Mouse (Mus musculus) embryonic fibroblast, embryonic 13.5 days (primary cell): Measurements from ENCODE around the gene Rpap1. TPM values are rescaled to one million over a fixed set of nuclear protein-coding genes. Genes with fewer than 3 reads are reported as not detected.

ENCODE experiments used
- H3K27ac ChIP-seq: 2 replicates; pipeline ENCODE4 v1.5.1; 2012; ENCODE audit warnings: low read length, control low read depth, inconsistent platforms; ENCODE audit not compliant: insufficient read depth
- H3K4me1 ChIP-seq: 2 replicates; pipeline ENCODE4 v1.6.1; 2011; ENCODE audit warnings: low read length; ENCODE audit not compliant: control insufficient read depth, insufficient read depth
- H3K4me3 ChIP-seq: 2 replicates; pipeline ENCODE4 v1.5.1; 2011; ENCODE audit warnings: mild to moderate bottlenecking, control low read depth, low read length; ENCODE audit not compliant: insufficient read depth
- CTCF ChIP-seq: IDR thresholded peaks from 2 replicates; pipeline ENCODE4 v1.5.1; 2011; ENCODE audit warnings: mild to moderate bottlenecking, control low read depth, low read length, moderate library complexity, borderline replicate concordance; ENCODE audit not compliant: insufficient read depth
- POLR2A ChIP-seq: IDR thresholded peaks from 2 replicates; pipeline ENCODE4 v1.6.1; 2011; ENCODE audit warnings: low read depth, mild to moderate bottlenecking, control low read depth, low read length, moderate library complexity
- polyA plus RNA-seq: library from polyadenylated mRNA; stranded (reverse); fragments of >200 nt; gene quantifications from 2 replicates; pipeline ENCODE4 v1.2.4, GENCODE M21; 2011; ENCODE audit warnings: low read depth; ENCODE audit not compliant: missing spikeins, insufficient read length

The Rpap1 gene
- polyA plus RNA-seq, 1 experiment: 12.2 TPM

DNA sequence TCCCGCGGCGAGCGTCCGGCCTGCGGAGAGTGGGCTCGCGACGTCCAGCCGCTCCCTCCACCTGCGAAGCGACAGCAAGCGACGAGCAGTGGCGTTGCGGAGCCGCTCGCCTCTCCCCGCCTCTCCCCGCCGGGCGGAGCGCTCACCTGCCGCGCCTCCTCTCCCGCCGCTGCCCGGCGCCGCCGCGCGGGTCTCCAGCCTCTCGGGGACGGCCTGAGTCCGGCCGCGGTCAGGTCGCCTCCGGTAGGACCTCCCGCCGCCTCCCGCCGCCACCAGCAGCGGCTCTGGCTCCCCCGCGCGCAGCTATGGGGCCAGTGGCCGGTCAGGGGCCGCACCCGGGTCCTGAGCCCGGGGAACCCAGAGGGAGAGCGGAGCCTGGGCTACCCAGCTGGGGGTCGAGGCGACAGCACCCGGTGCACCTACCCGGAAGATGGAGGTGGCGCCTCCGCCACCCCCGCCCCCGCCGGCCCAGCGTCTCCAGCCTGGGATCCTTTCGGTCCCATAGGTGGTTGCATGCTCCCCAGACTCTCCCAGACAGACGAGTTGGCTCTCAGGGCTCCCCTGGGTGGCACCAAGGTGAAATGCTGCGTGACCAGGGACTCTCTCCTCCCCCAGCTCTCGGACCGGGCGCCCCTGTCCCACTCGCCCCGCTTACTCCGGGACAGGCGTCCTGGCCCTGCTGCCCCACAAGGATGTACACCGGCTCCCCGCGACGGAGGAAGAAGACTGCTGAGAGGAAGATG is 29.1 kb downstream of the Rpap1 start:
- H3K4me1 ChIP-seq: no peaks in the 10 kb centered on the region
- H3K27ac ChIP-seq: no peak overlapping the region
- H3K4me3 ChIP-seq: peak overlapping the region; percentile 34

DNA sequence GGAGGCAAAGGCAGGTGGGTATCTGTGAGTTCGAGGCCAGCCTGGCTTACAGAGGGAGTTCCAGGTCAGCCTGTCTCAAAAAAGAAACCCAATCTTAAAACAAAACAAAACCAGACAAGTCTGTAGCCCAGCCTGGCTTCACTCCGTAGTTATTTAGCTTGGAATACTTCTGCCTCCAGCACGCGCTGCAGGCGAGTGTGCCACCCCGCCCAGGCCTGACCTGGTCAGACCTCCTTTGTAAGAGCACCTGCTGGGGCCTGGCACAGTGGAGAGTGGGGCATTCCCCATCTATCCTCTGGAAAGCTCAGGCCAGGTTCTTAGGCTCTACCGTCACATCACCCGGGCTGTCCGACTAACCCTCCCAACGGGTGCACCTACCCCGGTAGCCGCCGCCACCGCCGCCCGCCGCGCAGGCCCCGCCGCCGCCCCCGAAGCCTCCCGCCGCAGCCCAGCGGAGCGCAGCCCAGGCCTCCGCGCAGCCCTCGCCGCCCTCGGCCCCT is 29.7 kb downstream of the Rpap1 start:
- peak overlapping the region; percentile 34 for H3K4me3 ChIP-seq
- no peak overlapping the region for H3K27ac ChIP-seq
- no peaks in the 10 kb centered on the region for H3K4me1 ChIP-seq
- TF ChIP-seq POLR2A (no peak), CTCF (no peak)

More for the DNA sequence above, 29.1 kb downstream of the Rpap1 start:
- TF ChIP-seq CTCF: no peak
- no peak for TF ChIP-seq POLR2A

DNA sequence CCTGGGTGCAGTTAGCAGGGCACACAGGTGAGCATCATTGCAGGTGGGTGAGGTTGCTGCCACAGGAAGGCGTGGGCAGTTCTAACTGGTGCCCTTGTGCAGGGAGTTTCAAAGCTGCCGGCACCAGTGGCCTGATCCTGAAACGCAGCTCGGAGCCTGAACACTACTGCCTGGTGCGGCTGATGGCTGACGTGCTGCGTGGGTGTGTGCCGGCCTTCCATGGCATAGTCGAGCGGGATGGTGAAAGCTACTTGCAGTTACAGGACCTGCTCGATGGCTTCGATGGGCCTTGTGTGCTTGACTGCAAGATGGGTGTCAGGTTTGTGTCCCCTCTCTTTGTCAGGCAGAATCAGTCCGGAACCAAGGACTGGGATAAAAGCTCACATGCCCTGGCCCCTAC is 38.1 kb downstream of the Rpap1 start:
- Histone ChIP-seq H3K4me3 (no peak overlapping the region), H3K27ac (no peak overlapping the region), H3K4me1 (no peaks in the 10 kb centered on the region)
- TF ChIP-seq POLR2A (no peak), CTCF (no peak)

DNA sequence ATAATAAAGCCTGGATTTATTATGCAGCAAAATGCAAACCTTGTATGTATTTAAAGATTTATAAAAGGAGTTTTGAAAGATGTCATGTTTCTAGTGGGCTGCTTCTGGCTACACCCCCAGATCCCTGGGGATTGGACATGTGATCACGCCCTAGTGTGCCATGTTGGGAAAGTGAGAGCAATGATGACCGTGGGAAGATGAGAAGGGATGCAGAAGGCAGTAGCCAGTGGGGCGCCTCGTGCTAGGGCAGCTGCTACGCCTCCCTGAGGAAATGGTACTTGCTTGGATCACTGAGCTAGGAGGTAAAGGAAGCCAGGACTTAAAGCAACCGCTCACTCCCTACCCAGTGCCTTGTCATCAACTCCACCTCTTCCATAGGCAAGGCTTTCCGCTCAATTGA is 39.8 kb downstream of the Rpap1 start:
- TF ChIP-seq CTCF: no peak
- TF ChIP-seq POLR2A: no peak
- Histone ChIP-seq H3K27ac (no peak overlapping the region), H3K4me3 (no peak overlapping the region), H3K4me1 (no peaks in the 10 kb centered on the region)

DNA sequence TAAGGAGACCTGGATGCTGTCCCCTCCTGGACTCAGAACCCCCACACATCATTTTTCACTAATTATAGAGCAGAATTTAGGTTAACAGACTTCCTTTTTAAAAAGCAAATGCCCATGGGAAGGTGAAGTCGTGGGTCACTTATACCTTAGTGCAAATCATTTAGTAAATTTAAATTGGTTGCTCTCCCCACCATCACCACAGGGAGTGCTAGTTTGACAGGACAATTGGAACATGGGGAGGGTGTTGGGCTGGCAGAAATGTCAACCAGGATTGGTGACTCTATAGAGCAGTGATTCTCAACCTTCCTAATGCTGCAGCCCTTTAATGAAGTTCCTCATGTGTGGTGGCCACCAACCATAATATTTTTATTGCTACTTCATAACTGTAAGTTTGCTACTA is 42.1 kb downstream of the Rpap1 start:
- Histone ChIP-seq H3K4me1 (no peaks in the 10 kb centered on the region), H3K4me3 (no peak overlapping the region), H3K27ac (no peak overlapping the region)
- TF ChIP-seq POLR2A (no peak), CTCF (no peak)

DNA sequence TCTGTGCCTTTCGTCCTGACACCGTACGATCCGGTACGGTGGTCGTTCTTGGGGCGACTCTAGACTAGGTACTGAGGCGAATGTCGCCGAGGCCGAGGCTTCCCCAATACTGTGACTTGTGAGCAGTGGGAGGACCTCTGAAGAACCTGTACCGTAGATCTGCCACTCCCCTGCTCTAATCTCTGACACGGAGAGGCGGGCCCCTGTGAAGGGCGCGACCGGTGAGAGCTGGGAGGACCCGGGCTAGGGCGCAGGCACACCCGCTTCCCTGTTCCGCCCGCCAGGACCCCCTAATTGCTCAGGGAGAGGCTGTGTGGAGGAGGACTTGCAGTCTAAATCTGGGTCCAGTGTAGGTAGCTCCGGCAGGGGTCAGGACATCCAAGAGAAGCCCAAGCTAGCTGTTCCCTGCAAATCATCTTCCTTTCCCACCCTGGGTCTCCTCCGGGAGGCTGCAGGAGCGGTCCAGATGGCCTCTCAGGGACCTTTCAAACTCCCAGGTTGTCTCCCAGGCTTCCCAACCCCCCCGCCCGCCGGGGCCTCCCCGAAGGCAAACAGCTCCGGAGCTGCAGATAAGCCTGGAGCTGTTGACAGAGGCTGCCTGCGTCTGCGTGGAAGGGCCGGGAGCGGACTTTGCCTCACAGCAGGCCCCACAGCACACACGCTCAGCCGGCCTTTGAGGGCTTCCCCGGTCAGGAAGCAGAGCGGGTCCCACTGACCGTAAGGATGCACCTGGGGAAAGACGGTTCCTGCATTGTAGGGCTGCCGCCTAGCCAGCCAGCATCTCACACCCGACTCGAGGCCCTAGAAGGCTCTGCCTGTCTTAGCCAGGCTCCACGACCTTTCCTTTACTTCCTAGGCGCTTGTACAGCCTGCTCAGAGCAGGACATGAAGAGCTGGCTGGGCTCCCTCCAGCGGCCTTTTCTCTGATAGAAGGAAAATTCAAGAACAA is 42.9 kb downstream of the Rpap1 start:
- H3K27ac ChIP-seq: no peak overlapping the region
- TF ChIP-seq POLR2A: no peak
- no peak for TF ChIP-seq CTCF
- no peaks in the 10 kb centered on the region for H3K4me1 ChIP-seq
- H3K4me3 ChIP-seq: no peak overlapping the region

DNA sequence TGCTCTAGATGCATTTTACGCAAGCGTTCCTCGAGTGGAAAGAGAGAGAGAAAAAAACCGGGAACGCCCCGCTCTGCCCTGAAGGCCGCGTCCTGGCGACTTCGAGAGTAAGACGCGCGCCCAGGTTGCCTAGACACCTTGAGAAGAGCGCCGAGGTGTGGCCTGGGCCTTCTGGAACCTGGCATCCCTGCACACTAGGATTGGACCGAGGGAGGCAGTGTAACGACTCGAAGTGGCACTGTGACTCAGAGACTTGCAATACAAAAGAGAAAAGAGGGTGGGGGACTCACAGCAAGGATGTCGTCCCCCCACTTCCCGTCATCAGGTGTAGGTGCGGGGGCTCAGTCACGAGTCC is 43.6 kb downstream of the Rpap1 start:
- no peak overlapping the region for H3K27ac ChIP-seq
- H3K4me1 ChIP-seq: no peaks in the 10 kb centered on the region
- TF ChIP-seq POLR2A: no peak
- no peak overlapping the region for H3K4me3 ChIP-seq

DNA sequence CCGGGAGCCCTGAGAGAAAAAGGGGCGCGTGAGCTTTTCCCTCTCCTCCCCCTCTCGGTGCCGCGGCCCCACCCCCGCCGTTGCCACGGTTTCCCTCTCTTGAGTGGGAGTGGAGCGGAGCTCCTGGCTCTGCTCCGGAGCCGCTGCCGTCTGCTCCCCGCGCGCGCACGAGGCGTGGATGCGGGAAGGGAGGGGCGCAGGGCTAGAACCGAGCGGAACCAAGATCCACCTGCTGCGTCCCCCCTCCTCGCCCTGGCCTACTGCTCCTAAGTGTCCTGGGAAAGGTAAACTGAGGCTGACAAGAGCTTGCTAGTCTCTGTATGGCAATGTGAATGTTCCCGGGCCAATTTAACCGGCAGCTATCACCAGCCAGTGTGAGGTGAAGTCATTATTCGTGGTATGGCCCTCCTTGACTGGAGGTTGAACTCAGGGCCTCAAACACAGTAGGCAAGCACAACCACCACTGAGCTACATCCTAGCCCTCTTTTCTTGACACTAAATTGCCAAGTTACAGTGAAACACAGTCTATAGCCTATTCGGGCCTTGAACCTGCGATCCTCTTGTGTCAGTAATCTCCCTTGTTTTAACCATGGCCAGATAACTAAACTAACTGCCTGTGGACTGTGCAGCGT is 44.0 kb downstream of the Rpap1 start:
- TF ChIP-seq CTCF (no peak), POLR2A (no peak)
- H3K4me3 ChIP-seq: no peak overlapping the region; the same call in 1 of the 2 replicates
- no peak overlapping the region for H3K27ac ChIP-seq
- H3K4me1 ChIP-seq: no peaks in the 10 kb centered on the region

DNA sequence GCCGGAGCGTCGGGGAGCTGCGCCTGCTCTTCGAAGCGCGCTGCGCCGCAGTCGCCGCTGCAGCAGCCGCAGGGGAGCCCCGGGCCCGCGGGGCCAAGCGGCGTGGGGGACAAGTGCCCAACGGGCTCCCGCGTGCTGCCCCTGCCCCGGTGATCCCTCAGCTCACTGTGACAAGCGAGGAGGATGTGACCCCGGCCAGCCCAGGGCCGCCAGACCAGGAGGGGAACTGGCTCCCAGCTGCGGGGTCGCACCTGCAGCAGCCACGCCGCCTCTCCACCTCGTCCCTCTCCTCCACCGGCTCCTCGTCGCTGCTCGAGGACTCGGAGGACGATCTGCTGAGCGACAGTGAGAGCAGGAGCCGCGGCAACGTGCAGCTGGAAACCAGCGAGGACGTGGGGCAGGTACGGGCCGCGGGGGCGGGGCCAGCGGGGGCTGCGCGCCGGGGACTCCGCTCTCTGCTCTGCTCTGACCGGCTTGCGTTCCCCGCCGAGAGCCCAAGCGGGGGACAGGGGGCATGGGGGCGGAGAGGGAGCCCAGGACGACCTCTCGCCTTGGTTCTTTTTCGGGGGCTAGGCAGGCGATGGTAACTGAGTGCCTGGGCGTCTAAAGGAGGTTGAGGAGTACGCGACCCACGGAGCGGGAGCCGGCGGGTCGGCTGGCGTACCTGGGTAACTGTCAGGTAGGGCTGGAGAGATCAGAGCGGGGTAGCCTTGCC is 44.7 kb downstream of the Rpap1 start:
- TF ChIP-seq POLR2A (no peak), CTCF (no peak)
- no peaks in the 10 kb centered on the region for H3K4me1 ChIP-seq
- peak overlapping the region; percentile 25 for H3K4me3 ChIP-seq
- no peak overlapping the region for H3K27ac ChIP-seq
